In the genomic region with DNA sequence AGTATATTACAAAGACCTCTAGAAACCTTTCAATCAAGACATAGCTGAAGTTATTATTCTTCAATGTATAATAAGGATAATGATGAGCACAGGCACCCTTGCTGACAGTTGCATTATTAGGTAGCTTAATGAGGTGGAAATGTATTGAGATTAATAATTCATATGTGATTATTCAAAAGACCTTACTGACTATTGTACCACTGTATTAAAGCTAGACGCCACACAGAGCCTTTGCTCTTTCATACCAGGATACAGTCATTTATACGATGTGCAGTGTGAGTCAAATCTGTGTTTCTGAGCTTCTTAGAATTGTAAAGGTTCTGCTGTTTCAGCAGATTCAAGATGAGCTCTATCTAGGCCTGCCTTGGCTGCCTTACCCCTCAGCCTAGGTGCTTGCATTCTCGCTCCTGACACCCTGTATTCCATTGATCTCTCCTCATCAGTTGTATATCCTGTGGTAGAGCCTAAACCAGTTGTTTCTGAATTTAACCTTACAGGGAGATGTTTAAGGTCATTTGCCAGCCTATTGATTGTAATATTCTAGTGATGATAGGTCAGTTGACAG, we compare ENCODE assay signal across 27 mouse cellular contexts.
DNase-seq lines count a peak whose midpoint lies in the region; ATAC-seq and TF ChIP-seq lines count a peak whose summit lies in the region.
"Had no signal": no experiment of that assay in that cellular context is flagged by ENCODE, and none has a peak within 500 bp of the region (broad histone marks: within the 10 kb centered on the region; RNA-seq: fewer than 3 reads in every experiment).

No protein-coding gene starts in this region.

- no peak overlapping the region for H3K9ac ChIP-seq in forebrain, embryonic 12.5 days
- H3K9ac ChIP-seq in forebrain, postnatal 0 days = no peak overlapping the region
- H3K9ac ChIP-seq in hindbrain, embryonic 15.5 days = no peak overlapping the region
- H3K9ac ChIP-seq in hindbrain, postnatal 0 days (replicated peaks; ENCODE audit: low read length) = no peak overlapping the region
- H3K9ac ChIP-seq: embryonic facial prominence, embryonic 12.5 days; forebrain, embryonic 15.5 days; heart, embryonic 12.5 days; kidney, embryonic 15.5 days; liver, embryonic 13.5 days had no signal

- H3K9me3 ChIP-seq in forebrain, embryonic 12.5 days = no peaks in the 10 kb centered on the region
- H3K9me3 ChIP-seq in forebrain, postnatal 0 days (ENCODE audit: low read length) = no peaks in the 10 kb centered on the region
- H3K9me3 ChIP-seq in hindbrain, embryonic 15.5 days = no peaks in the 10 kb centered on the region
- H3K9me3 ChIP-seq in hindbrain, postnatal 0 days (ENCODE audit: low read length) = no peaks in the 10 kb centered on the region
- H3K9me3 ChIP-seq: embryonic facial prominence, embryonic 12.5 days; forebrain, embryonic 15.5 days; heart, embryonic 12.5 days; kidney, embryonic 15.5 days; liver, embryonic 13.5 days had no signal

- no peaks in the 10 kb centered on the region for H3K27me3 ChIP-seq in forebrain, embryonic 12.5 days
- H3K27me3 ChIP-seq in forebrain, postnatal 0 days (ENCODE audit: insufficient read depth, low read length) = no peaks in the 10 kb centered on the region
- no peaks in the 10 kb centered on the region for H3K27me3 ChIP-seq in hindbrain, embryonic 15.5 days
- no peaks in the 10 kb centered on the region for H3K27me3 ChIP-seq in hindbrain, postnatal 0 days (ENCODE audit: insufficient read depth, low read length)
- H3K27me3 ChIP-seq: CH12.LX; embryonic facial prominence, embryonic 12.5 days; forebrain, embryonic 15.5 days; heart, embryonic 12.5 days; kidney, embryonic 15.5 days; liver, embryonic 13.5 days had no signal

- H3K36me3 ChIP-seq in forebrain, embryonic 12.5 days (replicated peaks) = no peaks in the 10 kb centered on the region
- H3K36me3 ChIP-seq in forebrain, postnatal 0 days (ENCODE audit: insufficient read depth) = no peaks in the 10 kb centered on the region
- H3K36me3 ChIP-seq in hindbrain, embryonic 15.5 days = no peaks in the 10 kb centered on the region
- H3K36me3 ChIP-seq in hindbrain, postnatal 0 days (ENCODE audit: insufficient read depth, low read length) = no peaks in the 10 kb centered on the region
- H3K36me3 ChIP-seq: embryonic facial prominence, embryonic 12.5 days; forebrain, embryonic 15.5 days; kidney, embryonic 15.5 days; liver, embryonic 13.5 days had no signal

- no peak for TF ChIP-seq CTCF in forebrain, postnatal 0 days (IDR thresholded peaks at IDR 0.05; ENCODE audit: low read depth)
- no peak for TF ChIP-seq CTCF in hindbrain, postnatal 0 days (IDR thresholded peaks at IDR 0.05; ENCODE audit: low read depth)

- no peaks in the 10 kb centered on the region for H3K4me1 ChIP-seq in forebrain, embryonic 12.5 days
- no peaks in the 10 kb centered on the region for H3K4me1 ChIP-seq in forebrain, postnatal 0 days (ENCODE audit: insufficient read depth)
- no peaks in the 10 kb centered on the region for H3K4me1 ChIP-seq in hindbrain, embryonic 15.5 days (replicated peaks)
- H3K4me1 ChIP-seq in hindbrain, postnatal 0 days (ENCODE audit: insufficient read depth, low read length) = no peaks in the 10 kb centered on the region
- H3K4me1 ChIP-seq: embryonic facial prominence, embryonic 12.5 days; forebrain, embryonic 15.5 days; heart, embryonic 12.5 days; kidney, embryonic 15.5 days had no signal

- no peak overlapping the region for H3K4me3 ChIP-seq in forebrain, embryonic 12.5 days (replicated peaks)
- no peak overlapping the region for H3K4me3 ChIP-seq in forebrain, postnatal 0 days (ENCODE audit: low read depth, low read length)
- H3K4me3 ChIP-seq in hindbrain, embryonic 15.5 days = no peak overlapping the region
- H3K4me3 ChIP-seq in hindbrain, postnatal 0 days (ENCODE audit: low read length) = no peak overlapping the region
- H3K4me3 ChIP-seq: embryonic facial prominence, embryonic 12.5 days; forebrain, embryonic 15.5 days; heart, embryonic 12.5 days; kidney, embryonic 15.5 days; liver, embryonic 13.5 days had no signal

- H3K27ac ChIP-seq in forebrain, embryonic 12.5 days = no peak overlapping the region
- no peak overlapping the region for H3K27ac ChIP-seq in forebrain, postnatal 0 days (ENCODE audit: low read depth, low read length)
- no peak overlapping the region for H3K27ac ChIP-seq in hindbrain, embryonic 15.5 days (replicated peaks)
- H3K27ac ChIP-seq in hindbrain, postnatal 0 days = no peak overlapping the region
- H3K27ac ChIP-seq: embryonic facial prominence, embryonic 12.5 days; forebrain, embryonic 15.5 days; kidney, embryonic 15.5 days; liver, embryonic 13.5 days; stomach, postnatal 0 days had no signal

- ATAC-seq in forebrain, embryonic 12.5 days (ENCODE audit: low FRiP score) = peak; percentile 46; the same call in 1 of the 2 replicates
- ATAC-seq in forebrain, postnatal 0 days = no peak
- ATAC-seq in hindbrain, embryonic 15.5 days (ENCODE audit: low FRiP score, low read depth) = 0 out of 2 replicates have a peak, but pooled peaks have one; percentile 8
- ATAC-seq in hindbrain, postnatal 0 days = no peak
- ATAC-seq: forebrain, embryonic 15.5 days had no signal

- no peak overlapping the region for H3K4me2 ChIP-seq in forebrain, embryonic 12.5 days
- H3K4me2 ChIP-seq in forebrain, postnatal 0 days (ENCODE audit: low read depth) = no peak overlapping the region
- no peak overlapping the region for H3K4me2 ChIP-seq in hindbrain, embryonic 15.5 days
- no peak overlapping the region for H3K4me2 ChIP-seq in hindbrain, postnatal 0 days (ENCODE audit: low read depth, low read length)
- H3K4me2 ChIP-seq: embryonic facial prominence, embryonic 12.5 days; forebrain, embryonic 15.5 days; heart, embryonic 12.5 days; kidney, embryonic 15.5 days; liver, embryonic 13.5 days had no signal

- no peak for DNase-seq in forebrain, postnatal 0 days
- DNase-seq in hindbrain, postnatal 0 days (ENCODE audit: low spot score) = no peak
- DNase-seq in retina, embryonic 14.5 days (ENCODE audit: low spot score) = peak; percentile 16
- no peak for DNase-seq in retina, postnatal 1 day
- no peak for DNase-seq in thymus, postnatal 10 days (ENCODE audit: low spot score in 2 of 2)
- no peak for DNase-seq in yolk sac, embryonic 10.5 days (ENCODE audit: low spot score)
- DNase-seq: adrenal gland, adult 8-10 months; cerebellum, adult 18-20 months; cerebellum, postnatal 25 days; gastrocnemius, postnatal 25 days; heart, adult 18-20 months; heart, postnatal 10 days; kidney, adult 11 months; kidney, postnatal 4 days; liver, embryonic 13.5 days; lung, adult 2 months; lung, postnatal 14 days; right cerebral cortex, postnatal 14 days; thymus, adult 2 months had no signal

- 75% methylated on average over 3 of the region's 3 CpGs for WGBS in forebrain, embryonic 12.5 days
- WGBS in forebrain, postnatal 0 days = 77% methylated on average over 3 of the region's 3 CpGs
- WGBS in hindbrain, embryonic 15.5 days = 53% methylated on average over 3 of the region's 3 CpGs
- WGBS in hindbrain, postnatal 0 days = 67% methylated on average over 3 of the region's 3 CpGs

Comparison
In these comparisons a context has a peak if more than half of its experiments do, and no peak if none do; other contexts are left out.
1. ATAC-seq: peak in forebrain, embryonic 12.5 days (single experiment) and hindbrain, embryonic 15.5 days (single experiment); none in forebrain, postnatal 0 days (single experiment) and hindbrain, postnatal 0 days (single experiment).